Mouse (Mus musculus) CH12.LX (cell line): ENCODE measurements at regions not wholly inside any gene's neighbourhood (a gene's known extent, or its start where the extent isn't known, plus 50 kb on each side); places are given as distances from the start of the nearest gene placed in this dataset.
A peak's percentile ranks its signal among the peaks of the same experiment; 100 is the strongest.
"Not testable (repeated sequence)": the region's sequence is repeated elsewhere in the genome, so short reads cannot be mapped to it uniquely, and the experiment has no call there.

Source experiments
- DNase-seq: peaks from one replicate; pipeline ENCODE4 v3.0.0-alpha.2; 2013; ENCODE audit errors: extremely low read depth
- H3K27ac ChIP-seq: 2 replicates; pipeline ENCODE4 v1.5.1; 2012; ENCODE audit warnings: low read depth, mild to moderate bottlenecking, control low read depth, moderate library complexity; ENCODE audit not compliant: insufficient read depth
- H3K27me3 ChIP-seq: replicated peaks from 2 replicates; pipeline ENCODE3; 2012; ENCODE audit warnings: inconsistent platforms
- H3K36me3 ChIP-seq, 2 experiments: replicated peaks in 1 of 2; 2 replicates each; pipeline versions ENCODE3 to v1.6.1; 2012; ENCODE audit warnings: inconsistent platforms in 1 of 2, low read length in 1 of 2, mild to moderate bottlenecking in 1 of 2, mixed read lengths in 1 of 2, moderate library complexity in 1 of 2; ENCODE audit not compliant: control insufficient read depth in 1 of 2, insufficient read depth in 1 of 2
- H3K4me1 ChIP-seq, 2 experiments: 2 replicates each; pipeline ENCODE4 v1.6.1; 2012; ENCODE audit warnings: inconsistent platforms in 1 of 2, moderate library complexity in 1 of 2; ENCODE audit not compliant: insufficient read depth in 2 of 2, control insufficient read depth in 1 of 2
- H3K4me2 ChIP-seq: 2 replicates; pipeline ENCODE4 v1.6.1; 2012; ENCODE audit warnings: low read depth, mild to moderate bottlenecking, control low read depth; ENCODE audit not compliant: poor library complexity, insufficient read depth, severe bottlenecking
- H3K4me3 ChIP-seq, 3 experiments: fragments of 150-350 bp in 1 of 3; sonication (generic) in 1 of 3; replicated peaks in 1 of 3; 2 replicates each; pipeline versions ENCODE3 to v1.5.1; 2011 to 2012; ENCODE audit warnings: low read depth in 2 of 3, low read length in 2 of 3, mild to moderate bottlenecking in 2 of 3, moderate library complexity in 2 of 3, control low read depth in 1 of 3, improper control_type of control experiment in 1 of 3, inconsistent platforms in 1 of 3, mixed read lengths in 1 of 3; ENCODE audit not compliant: poor library complexity in 1 of 3
- H3K79me2 ChIP-seq: replicated peaks from 2 replicates; pipeline ENCODE4 v1.6.1; 2012; ENCODE audit warnings: mild to moderate bottlenecking, moderate library complexity; ENCODE audit not compliant: control insufficient read depth, poor library complexity, insufficient read depth, severe bottlenecking; ENCODE audit errors: extremely low read depth
- H3K9ac ChIP-seq: 2 replicates; pipeline ENCODE4 v1.6.1; 2012; ENCODE audit warnings: low read depth, mild to moderate bottlenecking, control low read depth, moderate library complexity; ENCODE audit not compliant: insufficient read depth
- H3K9me3 ChIP-seq: replicated peaks from 2 replicates; pipeline ENCODE3; 2012; ENCODE audit warnings: low read length, inconsistent platforms, mixed read lengths
- CHD1 ChIP-seq: IDR thresholded peaks from 2 replicates; pipeline ENCODE4 v1.6.1; 2012; ENCODE audit warnings: low read depth, low read length, improper control_type of control experiment, inconsistent platforms
- E2F4 ChIP-seq: IDR thresholded peaks from 2 replicates; pipeline ENCODE4 v1.6.1; 2011; ENCODE audit warnings: low read depth, low read length, improper control_type of control experiment; ENCODE audit not compliant: insufficient replicate concordance
- EP300 ChIP-seq: IDR thresholded peaks from 2 replicates; pipeline ENCODE4 v1.6.1; 2011; ENCODE audit warnings: low read length, improper control_type of control experiment
- ETS1 ChIP-seq: conservative IDR thresholded peaks from 2 replicates; pipeline ENCODE4 v1.6.1; 2012; ENCODE audit warnings: low read depth, mild to moderate bottlenecking, inconsistent platforms, low read length, improper control_type of control experiment, moderate library complexity
- HCFC1 ChIP-seq: IDR thresholded peaks from 2 replicates; pipeline ENCODE4 v1.6.1; 2012; ENCODE audit warnings: low read depth, mild to moderate bottlenecking, inconsistent platforms, low read length, improper control_type of control experiment
- IRF4 ChIP-seq: IDR thresholded peaks from 2 replicates; pipeline ENCODE4 v1.6.1; 2014; ENCODE audit warnings: low read depth, mild to moderate bottlenecking, inconsistent platforms, low read length, improper control_type of control experiment
- JUND ChIP-seq: conservative IDR thresholded peaks from 2 replicates; pipeline ENCODE4 v1.6.1; 2011; ENCODE audit warnings: low read depth, low read length, improper control_type of control experiment
- MAFK ChIP-seq: IDR thresholded peaks from 2 replicates; pipeline ENCODE4 v1.6.1; 2011; ENCODE audit warnings: low read length, improper control_type of control experiment; ENCODE audit not compliant: insufficient replicate concordance
- MAZ ChIP-seq: IDR thresholded peaks from 2 replicates; pipeline ENCODE4 v1.6.1; 2012; ENCODE audit warnings: low read depth, mild to moderate bottlenecking, inconsistent platforms, low read length, improper control_type of control experiment, moderate library complexity
- MXI1 ChIP-seq: IDR thresholded peaks from 2 replicates; pipeline ENCODE4 v1.6.1; 2011; ENCODE audit warnings: mild to moderate bottlenecking, low read depth, low read length, improper control_type of control experiment
- MYC ChIP-seq: IDR thresholded peaks from 2 replicates; pipeline ENCODE4 v1.6.1; 2011; ENCODE audit warnings: low read depth, mild to moderate bottlenecking, improper control_type of control experiment, low read length
- POLR2A ChIP-seq: IDR thresholded peaks from 2 replicates; pipeline ENCODE4 v1.6.1; 2011; ENCODE audit warnings: low read depth, mild to moderate bottlenecking, improper control_type of control experiment, low read length
- POLR2AphosphoS2 ChIP-seq: IDR thresholded peaks from 2 replicates; pipeline ENCODE4 v1.6.1; 2011; ENCODE audit warnings: low read depth, low read length, improper control_type of control experiment
- RAD21 ChIP-seq: IDR thresholded peaks from 2 replicates; pipeline ENCODE4 v1.6.1; 2011; ENCODE audit warnings: low read depth, mild to moderate bottlenecking, low read length, improper control_type of control experiment, moderate library complexity
- SIN3A ChIP-seq: IDR thresholded peaks from 2 replicates; pipeline ENCODE4 v1.6.1; 2012; ENCODE audit warnings: low read length, improper control_type of control experiment, inconsistent platforms
- SMC3 ChIP-seq: IDR thresholded peaks from 2 replicates; pipeline ENCODE4 v1.6.1; 2011; ENCODE audit warnings: low read depth, low read length, improper control_type of control experiment
- TBP ChIP-seq: conservative IDR thresholded peaks from 2 replicates; pipeline ENCODE4 v1.6.1; 2011; ENCODE audit warnings: low read depth, low read length, improper control_type of control experiment
- UBTF ChIP-seq: IDR thresholded peaks from 2 replicates; pipeline ENCODE4 v1.6.1; 2012; ENCODE audit warnings: low read depth, mild to moderate bottlenecking, inconsistent platforms, low read length, improper control_type of control experiment, moderate library complexity
- ZKSCAN1 ChIP-seq: IDR thresholded peaks from 2 replicates; pipeline ENCODE4 v1.6.1; 2012; ENCODE audit warnings: low read depth, inconsistent platforms, low read length, improper control_type of control experiment, borderline replicate concordance
- ZMIZ1 ChIP-seq: IDR thresholded peaks from 2 replicates; pipeline ENCODE4 v1.6.1; 2012; ENCODE audit warnings: low read depth, mild to moderate bottlenecking, inconsistent platforms, low read length, improper control_type of control experiment
- dilution Hi-C: fragments of 300-500 bp; cut with MboI; formaldehyde crosslinking; loops from 2 replicates; pipeline ENCODE4 v1.14.3; 2020; ENCODE audit warnings: low sequenced_read_pairs; ENCODE audit not compliant: extremely low pct_unique_long_range_greater_than_20kb, extremely low pct_ligation_motif_present
- in situ Hi-C: fragments of 300-500 bp; cut with MboI; formaldehyde crosslinking; loops from 3 replicates; pipeline ENCODE4 v1.14.3; 2019; ENCODE audit warnings: low sequenced_read_pairs, low pct_ligation_motif_present, low pct_unique_long_range_greater_than_20kb, mixed read lengths

- DNase-seq, H3K27me3 ChIP-seq, dilution Hi-C loops, H3K9ac ChIP-seq, H3K4me2 ChIP-seq, H3K27ac ChIP-seq, H3K4me3 ChIP-seq, H3K36me3 ChIP-seq, in situ Hi-C loops, H3K4me1 ChIP-seq, H3K9me3 ChIP-seq, H3K79me2 ChIP-seq: not testable (repeated sequence)
- peak; percentile 93 for TF ChIP-seq ETS1
Observed at GRCm38 (mm10) chr13:85889846-85890245, 156.9 kb downstream of the Cox7c start.

GRCm38 (mm10) chr13:85882817-85883216 is 163.9 kb downstream of the Cox7c start:
- Histone ChIP-seq H3K4me2 (no peak overlapping the region), H3K27ac (no peak overlapping the region), H3K36me3 (no peaks in the 10 kb centered on the region), H3K27me3 (no peaks in the 10 kb centered on the region), H3K4me1 (no peaks in the 10 kb centered on the region), H3K9me3 (no peaks in the 10 kb centered on the region), H3K79me2 (no peaks in the 10 kb centered on the region), H3K4me3 (no peak overlapping the region), H3K9ac (no peak overlapping the region)
- dilution Hi-C loops: no loop called here
- in situ Hi-C loops: no loop called here
- no peak for DNase-seq
- TF ChIP-seq E2F4 (no peak), SIN3A (no peak), ETS1 (no peak), MAFK (no peak), ZMIZ1 (no peak), UBTF (no peak), POLR2AphosphoS2 (no peak), POLR2A (no peak), JUND (no peak), TBP (no peak), CHD1 (no peak), MAZ (no peak), MYC (no peak), HCFC1 (no peak), ZKSCAN1 (no peak), IRF4 (no peak), EP300 (no peak), SMC3 (no peak), RAD21 (no peak), MXI1 (no peak)
